Mouse (Mus musculus): ENCODE data around the gene Hmgn2.

DNA sequence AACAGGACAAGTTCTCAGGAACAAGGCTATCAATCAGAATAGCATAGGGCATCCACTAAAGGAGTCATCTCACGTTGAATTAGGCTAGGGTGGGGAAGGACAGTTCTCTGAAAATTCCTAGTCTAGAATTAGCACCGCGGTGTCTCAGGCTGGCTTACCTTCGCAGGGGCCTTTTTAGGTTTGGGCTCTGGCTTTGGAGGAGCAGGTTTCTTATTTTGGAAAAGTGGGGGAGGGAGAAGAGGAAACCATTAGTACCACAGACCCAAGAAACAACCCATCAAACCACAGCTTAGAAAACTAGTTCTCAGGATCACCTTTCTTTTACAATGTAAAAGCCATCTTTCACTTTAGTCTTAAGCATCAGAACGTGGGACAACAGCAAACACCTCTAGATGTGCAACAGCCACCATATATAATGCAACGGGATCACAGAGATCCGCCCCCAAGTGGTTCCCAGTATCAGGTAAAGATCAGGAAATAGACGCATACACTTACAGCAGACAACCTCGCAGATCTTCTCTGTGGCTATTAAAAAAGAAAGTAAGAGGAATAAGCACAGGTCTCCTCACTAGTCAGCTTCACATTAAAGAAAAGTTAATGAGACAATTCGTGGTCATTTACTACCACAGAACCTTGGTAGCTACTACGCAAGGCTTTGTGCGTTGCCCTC is 2.0 kb downstream of the Hmgn2 start:
- no peak for TF ChIP-seq POLR2A (IDR thresholded peaks at IDR 0.05; ENCODE audit: borderline replicate concordance, insufficient read depth, low read length)
- TF ChIP-seq CTCF (IDR thresholded peaks at IDR 0.05; ENCODE audit: borderline replicate concordance, insufficient read depth, low read depth, low read length): no peak
